Mouse (Mus musculus) neural tube, embryonic 14.5 days (tissue): ENCODE results near the gene Upk1b. TPM values are rescaled to one million over a fixed set of nuclear protein-coding genes. Genes with fewer than 3 reads are reported as not detected.

Experiments
- ATAC-seq: fragments of 200-750 bp; cut with Nextera tagmentation; 2 replicates; pipeline ENCODE4 v1.8.0; 2017; ENCODE audit warnings: low read depth, mild to moderate bottlenecking, moderate TSS enrichment, moderate library complexity
- H3K27ac ChIP-seq: fragments of 300-500 bp; sonication (generic); 2 replicates; pipeline ENCODE4 v1.5.1; 2014; ENCODE audit warnings: low read depth, mild to moderate bottlenecking, control low read depth, low read length, moderate library complexity, mixed read lengths
- H3K27me3 ChIP-seq: fragments of 300-500 bp; sonication (generic); 2 replicates; pipeline ENCODE4 v1.6.1; 2014; ENCODE audit warnings: low read length; ENCODE audit not compliant: control insufficient read depth, insufficient read depth
- H3K36me3 ChIP-seq: fragments of 300-500 bp; sonication (generic); 2 replicates; pipeline ENCODE4 v1.6.1; 2014; ENCODE audit warnings: low read length, mixed read lengths; ENCODE audit not compliant: control insufficient read depth, insufficient read depth
- H3K4me1 ChIP-seq: fragments of 300-500 bp; sonication (generic); 2 replicates; pipeline ENCODE4 v1.6.1; 2014; ENCODE audit warnings: low read length; ENCODE audit not compliant: control insufficient read depth, insufficient read depth
- H3K4me2 ChIP-seq: fragments of 300-500 bp; sonication (generic); 2 replicates; pipeline ENCODE4 v1.6.1; 2014; ENCODE audit warnings: mild to moderate bottlenecking, low read depth, low read length, control low read depth
- H3K4me3 ChIP-seq: fragments of 300-500 bp; sonication (generic); 2 replicates; pipeline ENCODE4 v1.5.1; 2014; ENCODE audit warnings: low read depth, low read length, control low read depth, mixed read lengths
- H3K9ac ChIP-seq: fragments of 300-500 bp; sonication (generic); replicated peaks from 2 replicates; pipeline ENCODE4 v1.6.1; 2014; ENCODE audit warnings: low read depth, mild to moderate bottlenecking, control low read depth, low read length, mixed read lengths
- H3K9me3 ChIP-seq: fragments of 300-500 bp; sonication (generic); 2 replicates; pipeline ENCODE4 v1.6.1; 2016; ENCODE audit warnings: low read length; ENCODE audit not compliant: control insufficient read depth
- WGBS: fragments of 180-500 bp; shearing (Covaris S2); extraction: QIAGEN DNeasy Blood & Tissue Kit; methylation state at CpG from one replicate; pipeline ENCODE4 v1.1.7; 2014; 5-methylcytosine and 5-hydroxymethylcytosine counted together
- polyA plus RNA-seq: library from polyadenylated mRNA; unstranded; fragments of >200 nt; fragmentation: Nextera tagmentation; extraction: Ambion mirVana; gene quantifications from 2 replicates; pipeline ENCODE4 v1.2.1, GENCODE M21; 2014

Gene Upk1b
- polyA plus RNA-seq, 1 experiment from 2014 or later, result not detected

GRCm38 (mm10) chr16:38785301-38785700, 14.8 kb downstream of the Upk1b start:
- H3K9me3 ChIP-seq, result no peaks in the 10 kb centered on the region
- H3K27ac ChIP-seq, result no peak overlapping the region
- no peaks in the 10 kb centered on the region for H3K27me3 ChIP-seq
- no peak overlapping the region for H3K9ac ChIP-seq
- H3K36me3 ChIP-seq, result no peaks in the 10 kb centered on the region
- H3K4me3 ChIP-seq, result no peak overlapping the region
- H3K4me1 ChIP-seq, result no peaks in the 10 kb centered on the region
- 89% methylated on average over 7 of the region's 7 CpGs for WGBS
- H3K4me2 ChIP-seq, result no peak overlapping the region
- ATAC-seq, result no peak

GRCm38 (mm10) chr16:38782524-38783067, 17.5 kb downstream of the Upk1b start:
- H3K9me3 ChIP-seq, result no peaks in the 10 kb centered on the region
- no peaks in the 10 kb centered on the region for H3K4me1 ChIP-seq
- no peak overlapping the region for H3K27ac ChIP-seq
- H3K4me2 ChIP-seq, result no peak overlapping the region
- H3K4me3 ChIP-seq, result no peak overlapping the region
- 50% methylated on average over 2 of the region's 2 CpGs for WGBS
- H3K9ac ChIP-seq, result no peak overlapping the region
- H3K36me3 ChIP-seq, result no peaks in the 10 kb centered on the region
- ATAC-seq, result peak; percentile 41; the same call in 1 of the 2 replicates
- H3K27me3 ChIP-seq, result no peaks in the 10 kb centered on the region

GRCm38 (mm10) chr16:38781946-38782345, 18.2 kb downstream of the Upk1b start:
- no peaks in the 10 kb centered on the region for H3K9me3 ChIP-seq
- no peak overlapping the region for H3K27ac ChIP-seq
- no peaks in the 10 kb centered on the region for H3K36me3 ChIP-seq
- no peak overlapping the region for H3K9ac ChIP-seq
- H3K4me1 ChIP-seq, result no peaks in the 10 kb centered on the region
- H3K4me3 ChIP-seq, result no peak overlapping the region
- no peaks in the 10 kb centered on the region for H3K27me3 ChIP-seq
- 78% methylated on average over 2 of the region's 2 CpGs for WGBS
- H3K4me2 ChIP-seq, result no peak overlapping the region
- no peak for ATAC-seq

GRCm38 (mm10) chr16:38780960-38781572, 19.1 kb downstream of the Upk1b start:
- 95% methylated on average over 7 of the region's 7 CpGs for WGBS
- Histone ChIP-seq H3K9me3 (no peaks in the 10 kb centered on the region), H3K4me3 (no peak overlapping the region), H3K27me3 (no peaks in the 10 kb centered on the region), H3K4me1 (no peaks in the 10 kb centered on the region), H3K9ac (no peak overlapping the region), H3K4me2 (no peak overlapping the region), H3K27ac (no peak overlapping the region), H3K36me3 (no peaks in the 10 kb centered on the region)
- no peak for ATAC-seq

GRCm38 (mm10) chr16:38776342-38776741, 23.8 kb downstream of the Upk1b start:
- no peak overlapping the region for H3K27ac ChIP-seq
- 65% methylated on average over 6 of the region's 6 CpGs for WGBS
- ATAC-seq, result no peak
- H3K36me3 ChIP-seq, result no peaks in the 10 kb centered on the region
- H3K4me2 ChIP-seq, result no peak overlapping the region
- no peaks in the 10 kb centered on the region for H3K9me3 ChIP-seq
- no peaks in the 10 kb centered on the region for H3K27me3 ChIP-seq
- 0 out of 2 replicates have a peak, but pooled peaks cover 2% of the 10 kb centered on the region for H3K4me1 ChIP-seq
- H3K4me3 ChIP-seq, result no peak overlapping the region
- no peak overlapping the region for H3K9ac ChIP-seq

- H3K9ac ChIP-seq, result no peak overlapping the region
- H3K27ac ChIP-seq, result no peak overlapping the region
- H3K4me1 ChIP-seq, result 0 out of 2 replicates have a peak, but pooled peaks cover 2% of the 10 kb centered on the region
- 47% methylated on average over 7 of the region's 7 CpGs for WGBS
- no peak overlapping the region for H3K4me2 ChIP-seq
- ATAC-seq, result no peak
- no peaks in the 10 kb centered on the region for H3K27me3 ChIP-seq
- no peaks in the 10 kb centered on the region for H3K36me3 ChIP-seq
- H3K4me3 ChIP-seq, result no peak overlapping the region
- H3K9me3 ChIP-seq, result no peaks in the 10 kb centered on the region
Measured at GRCm38 (mm10) chr16:38774964-38775746, 25.0 kb downstream of the Upk1b start.

- no peaks in the 10 kb centered on the region for H3K36me3 ChIP-seq
- H3K9ac ChIP-seq, result no peak overlapping the region
- ATAC-seq, result no peak
- H3K27ac ChIP-seq, result no peak overlapping the region
- H3K4me3 ChIP-seq, result no peak overlapping the region
- H3K4me2 ChIP-seq, result no peak overlapping the region
- no peaks in the 10 kb centered on the region for H3K9me3 ChIP-seq
- 7% methylated on average over 12 of the region's 12 CpGs for WGBS
- no peaks in the 10 kb centered on the region for H3K27me3 ChIP-seq
- H3K4me1 ChIP-seq, result 0 out of 2 replicates have a peak, but pooled peaks cover 2% of the 10 kb centered on the region
Measured at GRCm38 (mm10) chr16:38772906-38773496, 27.1 kb downstream of the Upk1b start.

- Histone ChIP-seq H3K27me3 (no peaks in the 10 kb centered on the region), H3K36me3 (no peaks in the 10 kb centered on the region; the same call in 1 of the 2 replicates), H3K4me2 (no peak overlapping the region), H3K9ac (no peak overlapping the region), H3K9me3 (no peaks in the 10 kb centered on the region), H3K4me1 (0 out of 2 replicates have a peak, but pooled peaks cover 2% of the 10 kb centered on the region), H3K4me3 (no peak overlapping the region), H3K27ac (no peak overlapping the region)
- no peak for ATAC-seq
- 95% methylated on average over 6 of the region's 6 CpGs for whole genome bisulfite sequencing
Measured at GRCm38 (mm10) chr16:38771145-38771544, 29.0 kb downstream of the Upk1b start.
